Mouse (Mus musculus) liver, postnatal 0 days (tissue): Measurements from ENCODE around the gene Msantd3.

Source experiments
- CTCF ChIP-seq: sonication (generic); IDR thresholded peaks from 2 replicates; pipeline ENCODE4 v1.5.1; 2016; ENCODE audit warnings: antibody characterized with exemption, low read depth
- EP300 ChIP-seq: IDR thresholded peaks from 2 replicates; pipeline ENCODE4 v1.6.1; 2016; ENCODE audit warnings: antibody characterized with exemption, low read depth, mild to moderate bottlenecking

DNA sequence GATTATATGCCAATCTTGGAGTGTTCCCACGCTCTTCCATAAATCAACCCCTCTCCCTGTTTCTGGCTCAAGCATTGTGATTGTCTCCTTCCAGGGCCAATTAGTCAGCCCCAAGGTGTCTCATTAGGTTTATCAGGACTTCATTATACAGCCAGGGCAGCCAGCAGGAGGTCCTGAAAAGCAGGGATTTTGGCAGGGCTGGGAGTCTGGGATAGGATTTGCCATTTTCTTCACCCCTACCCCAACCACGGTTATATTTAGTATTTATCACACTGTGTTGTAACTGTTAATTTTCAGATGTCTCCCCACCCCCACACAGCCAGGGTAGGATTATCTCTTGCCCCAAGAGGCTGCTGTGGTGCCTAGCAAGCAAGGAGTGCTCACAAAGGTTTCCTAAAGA lies 41.5 kb downstream of the Msantd3 start:
- no peak for TF ChIP-seq CTCF
- no peak for TF ChIP-seq EP300
